Comparison of ENCODE assay signal across 18 mouse cellular contexts in genomic region chr5:130895991-130896390, GRCm38 (mm10).
DNase-seq lines count a peak whose midpoint lies in the region; ATAC-seq and TF ChIP-seq lines count a peak whose summit lies in the region.
"Had no signal": no experiment of that assay in that cellular context is flagged by ENCODE, and none has a peak within 500 bp of the region (broad histone marks: within the 10 kb centered on the region; RNA-seq: fewer than 3 reads in every experiment).

No protein-coding gene starts in this region.

- H3K9me3 ChIP-seq in CH12.LX (replicated peaks; ENCODE audit: low read length): peaks cover 45% of the 10 kb centered on the region
- H3K9me3 ChIP-seq: liver, embryonic 15.5 days; midbrain, embryonic 13.5 days had no signal

- H3K9ac ChIP-seq in CH12.LX (ENCODE audit: insufficient read depth, low read depth): no peak overlapping the region
- H3K9ac ChIP-seq: heart, embryonic 12.5 days; liver, embryonic 15.5 days; midbrain, embryonic 13.5 days had no signal

- no peaks in the 10 kb centered on the region for H3K27me3 ChIP-seq in cerebellum, adult 2 months (ENCODE audit: control insufficient read depth, insufficient read depth, low read length)
- H3K27me3 ChIP-seq in CH12.LX (replicated peaks): no peaks in the 10 kb centered on the region
- H3K27me3 ChIP-seq: heart, embryonic 12.5 days; liver, embryonic 15.5 days; midbrain, embryonic 13.5 days had no signal

- TF ChIP-seq RAD21 in CH12.LX (IDR thresholded peaks at IDR 0.05; ENCODE audit: low read depth, low read length): no peak

- H3K4me3 ChIP-seq in cerebellum, adult 2 months (replicated peaks; ENCODE audit: insufficient read depth, low read depth, low read length): no peak overlapping the region
- H3K4me3 ChIP-seq in layer of hippocampus, adult 2 months: no peak overlapping the region
- no peak overlapping the region for H3K4me3 ChIP-seq in CH12.LX (replicated peaks in 1 of 3; ENCODE audit: low read depth in 2 of 3, low read length in 2 of 3, poor library complexity in 1 of 3)
- no peak overlapping the region for H3K4me3 ChIP-seq in bone marrow, adult 2 months (replicated peaks; ENCODE audit: control insufficient read depth, low read depth, low read length)
- H3K4me3 ChIP-seq: heart, embryonic 12.5 days; liver, embryonic 15.5 days; midbrain, embryonic 13.5 days had no signal

- no peak for TF ChIP-seq EP300 in CH12.LX (IDR thresholded peaks at IDR 0.05; ENCODE audit: low read length)

- no peaks in the 10 kb centered on the region for H3K79me2 ChIP-seq in CH12.LX (replicated peaks; ENCODE audit: control insufficient read depth, extremely low read depth, insufficient read depth, poor library complexity, severe bottlenecking)

- in situ Hi-C loops in CH12.LX (cut with MboI; ENCODE audit: low pct_ligation_motif_present, low pct_unique_long_range_greater_than_20kb, low sequenced_read_pairs): no loop called here

- no peak for DNase-seq in cerebellum, adult 2 months
- DNase-seq in cerebellum, adult 11-12 months: no peak
- DNase-seq in layer of hippocampus, adult 2 months (ENCODE audit: low spot score in 2 of 2): no peak
- DNase-seq in layer of hippocampus, adult 8-10 months (ENCODE audit: low spot score in 2 of 2): no peak
- no peak for DNase-seq in CH12.LX (ENCODE audit: extremely low read depth)
- no peak for DNase-seq in urinary bladder, adult 18-20 months (ENCODE audit: low spot score in 2 of 2)
- DNase-seq: adrenal gland, postnatal 25 days; cerebellum, postnatal 25 days; gastrocnemius, postnatal 25 days; kidney, postnatal 25 days; right cerebral cortex, postnatal 25 days; thymus, postnatal 14 days had no signal

- 97% methylated on average over 3 of the region's 3 CpGs for WGBS in cerebellum, adult 2 months
- WGBS in bone marrow, adult 2 months: 85% methylated on average over 3 of the region's 3 CpGs

- no peak overlapping the region for H3K27ac ChIP-seq in cerebellum, adult 2 months (ENCODE audit: insufficient read depth, low read length)
- no peak overlapping the region for H3K27ac ChIP-seq in layer of hippocampus, adult 2 months
- no peak overlapping the region for H3K27ac ChIP-seq in CH12.LX (ENCODE audit: insufficient read depth, low read depth)
- H3K27ac ChIP-seq in bone marrow, adult 2 months (ENCODE audit: control insufficient read depth, insufficient read depth, low read depth, low read length, poor library complexity): no peak overlapping the region
- H3K27ac ChIP-seq: liver, embryonic 15.5 days; macrophage; midbrain, embryonic 13.5 days had no signal

- H3K4me2 ChIP-seq in CH12.LX (ENCODE audit: insufficient read depth, low read depth, poor library complexity, severe bottlenecking): no peak overlapping the region
- H3K4me2 ChIP-seq: heart, embryonic 12.5 days; liver, embryonic 15.5 days; midbrain, embryonic 13.5 days had no signal

- H3K4me1 ChIP-seq in cerebellum, adult 2 months (ENCODE audit: control insufficient read depth, insufficient read depth, low read length): no peaks in the 10 kb centered on the region
- H3K4me1 ChIP-seq in CH12.LX (ENCODE audit: control insufficient read depth in 1 of 2, insufficient read depth in 2 of 2): no peaks in the 10 kb centered on the region
- H3K4me1 ChIP-seq in bone marrow, adult 2 months (ENCODE audit: control insufficient read depth, insufficient read depth, low read length): no peaks in the 10 kb centered on the region
- H3K4me1 ChIP-seq: heart, embryonic 12.5 days; liver, embryonic 15.5 days; midbrain, embryonic 13.5 days had no signal

- ATAC-seq in megakaryocyte-erythroid progenitor cell, adult 5-6 weeks (replicated peaks; ENCODE audit: low FRiP score, low TSS enrichment, poor library complexity, severe bottlenecking): no peak
- ATAC-seq: midbrain, embryonic 13.5 days had no signal

- peak; percentile 35; the same call in 1 of the 2 replicates for TF ChIP-seq CTCF in cerebellum, adult 2 months (IDR thresholded peaks at IDR 0.05; ENCODE audit: borderline replicate concordance, insufficient read depth, low read depth, low read length)
- peak; percentile 72 for TF ChIP-seq CTCF in layer of hippocampus, adult 2 months (conservative IDR thresholded peaks at IDR 0.05)
- peak; percentile 8 to 37; a peak in 2 of 4 replicates for TF ChIP-seq CTCF in CH12.LX (conservative IDR thresholded peaks at IDR 0.05 in 1 of 2, IDR thresholded peaks at IDR 0.05 in 1 of 2; ENCODE audit: low read depth in 2 of 2, low read length in 2 of 2)
- 0 out of 2 replicates have a peak, but pooled peaks have one; percentile 13 for TF ChIP-seq CTCF in bone marrow, adult 2 months (IDR thresholded peaks at IDR 0.05; ENCODE audit: control insufficient read depth, insufficient read depth, low read length)

- dilution Hi-C loops in CH12.LX (cut with MboI; ENCODE audit: extremely low pct_ligation_motif_present, extremely low pct_unique_long_range_greater_than_20kb, low sequenced_read_pairs): no loop called here

- H3K36me3 ChIP-seq in CH12.LX (replicated peaks in 1 of 2; ENCODE audit: control insufficient read depth in 1 of 2, insufficient read depth in 1 of 2, low read length in 1 of 2): peaks cover 0 to 12% of the 10 kb centered on the region in 2 experiments
- H3K36me3 ChIP-seq: heart, embryonic 12.5 days; liver, embryonic 15.5 days; midbrain, embryonic 13.5 days had no signal

- TF ChIP-seq POLR2A in cerebellum, adult 2 months (IDR thresholded peaks at IDR 0.05; ENCODE audit: borderline replicate concordance, insufficient read depth, low read length): no peak
- TF ChIP-seq POLR2A in CH12.LX (IDR thresholded peaks at IDR 0.05; ENCODE audit: low read depth, low read length): no peak
- no peak for TF ChIP-seq POLR2A in bone marrow, adult 2 months (IDR thresholded peaks at IDR 0.05; ENCODE audit: borderline replicate concordance, control insufficient read depth, low read depth, low read length)

TF ChIP-seq in CH12.LX, 34 proteins besides CTCF, POLR2A, EP300 and RAD21:
- TF ChIP-seq NRF1 (IDR thresholded peaks at IDR 0.05; ENCODE audit: low read depth, low read length): no peak
- no peak for TF ChIP-seq USF2 (conservative IDR thresholded peaks at IDR 0.05; ENCODE audit: low read depth, low read length)
- no peak for TF ChIP-seq ELF1 (IDR thresholded peaks at IDR 0.05; ENCODE audit: low read depth, low read length)
- TF ChIP-seq NELFE (IDR thresholded peaks at IDR 0.05; ENCODE audit: low read depth, low read length): no peak
- TF ChIP-seq RCOR1 (conservative IDR thresholded peaks at IDR 0.05; ENCODE audit: low read depth, low read length): no peak
- TF ChIP-seq ZNF384 (IDR thresholded peaks at IDR 0.05; ENCODE audit: low read depth, low read length): no peak
- no peak for TF ChIP-seq ZKSCAN1 (IDR thresholded peaks at IDR 0.05; ENCODE audit: borderline replicate concordance, low read depth, low read length)
- no peak for TF ChIP-seq E2F4 (IDR thresholded peaks at IDR 0.05; ENCODE audit: insufficient replicate concordance, low read depth, low read length)
- TF ChIP-seq PAX5 (IDR thresholded peaks at IDR 0.05; ENCODE audit: low read length): no peak
- TF ChIP-seq ZMIZ1 (IDR thresholded peaks at IDR 0.05; ENCODE audit: low read depth, low read length): no peak

Comparison
In these comparisons a context has a peak if more than half of its experiments do, and no peak if none do; other contexts are left out.
1. CTCF ChIP-seq: peak in every context shown above with its lines; median percentile 72 in layer of hippocampus, adult 2 months; 35 in cerebellum, adult 2 months; 22 in CH12.LX; 13 in bone marrow, adult 2 months.